In genomic region chr5:49337164-49337563, GRCm38 (mm10) we compare ENCODE assay signal across 25 mouse cellular contexts.
A peak's percentile ranks its signal among the peaks of the same experiment; 100 is the strongest.
DNase-seq lines count a peak whose midpoint lies in the region; ATAC-seq and TF ChIP-seq lines count a peak whose summit lies in the region.
"Had no signal": no experiment of that assay in that cellular context is flagged by ENCODE, and none has a peak within 500 bp of the region (broad histone marks: within the 10 kb centered on the region; RNA-seq: fewer than 3 reads in every experiment).

No protein-coding gene starts in this region.

- TF ChIP-seq CTCF in midbrain, postnatal 0 days (IDR thresholded peaks at IDR 0.05) = no peak

- H3K36me3 ChIP-seq in forebrain, embryonic 14.5 days (ENCODE audit: control insufficient read depth, insufficient read depth, low read length) = no peaks in the 10 kb centered on the region
- no peaks in the 10 kb centered on the region for H3K36me3 ChIP-seq in forebrain, embryonic 10.5 days (replicated peaks)
- no peaks in the 10 kb centered on the region for H3K36me3 ChIP-seq in midbrain, postnatal 0 days (ENCODE audit: insufficient read depth, low read length)
- H3K36me3 ChIP-seq in midbrain, embryonic 16.5 days (ENCODE audit: control insufficient read depth, insufficient read depth, low read length) = no peaks in the 10 kb centered on the region
- H3K36me3 ChIP-seq in kidney, embryonic 15.5 days = no peaks in the 10 kb centered on the region
- H3K36me3 ChIP-seq: embryonic facial prominence, embryonic 15.5 days; heart, embryonic 15.5 days; intestine, embryonic 15.5 days; limb, embryonic 15.5 days had no signal

- H3K4me2 ChIP-seq in forebrain, embryonic 14.5 days (ENCODE audit: low read length) = no peak overlapping the region
- no peak overlapping the region for H3K4me2 ChIP-seq in midbrain, postnatal 0 days (ENCODE audit: low read depth, low read length, poor library complexity, severe bottlenecking)
- no peak overlapping the region for H3K4me2 ChIP-seq in midbrain, embryonic 16.5 days (ENCODE audit: low read length)
- no peak overlapping the region for H3K4me2 ChIP-seq in kidney, embryonic 15.5 days
- H3K4me2 ChIP-seq: embryonic facial prominence, embryonic 15.5 days; heart, embryonic 15.5 days; hindbrain, embryonic 14.5 days; intestine, embryonic 15.5 days; limb, embryonic 15.5 days; lung, embryonic 14.5 days had no signal

- H3K27me3 ChIP-seq in forebrain, embryonic 14.5 days (replicated peaks; ENCODE audit: control insufficient read depth, insufficient read depth, low read length) = no peaks in the 10 kb centered on the region
- H3K27me3 ChIP-seq in forebrain, embryonic 10.5 days (ENCODE audit: poor library complexity, severe bottlenecking) = no peaks in the 10 kb centered on the region
- H3K27me3 ChIP-seq in midbrain, postnatal 0 days (ENCODE audit: insufficient read depth, low read length) = no peaks in the 10 kb centered on the region
- no peaks in the 10 kb centered on the region for H3K27me3 ChIP-seq in midbrain, embryonic 16.5 days (ENCODE audit: control insufficient read depth, insufficient read depth, low read depth, low read length)
- no peaks in the 10 kb centered on the region for H3K27me3 ChIP-seq in kidney, embryonic 15.5 days
- H3K27me3 ChIP-seq: embryonic facial prominence, embryonic 15.5 days; heart, embryonic 15.5 days; intestine, embryonic 15.5 days; limb, embryonic 15.5 days; megakaryocyte, embryonic 14.5 days had no signal

- peak; percentile 47 for DNase-seq in forebrain, embryonic 14.5 days (ENCODE audit: low spot score)
- DNase-seq in forebrain, embryonic 10.5 days (ENCODE audit: extremely low spot score, low spot score) = no peak
- DNase-seq in midbrain, postnatal 0 days (ENCODE audit: low spot score) = peak; percentile 32
- DNase-seq in brain, embryonic 18.5 days (ENCODE audit: low read depth, low spot score) = peak; percentile 22
- no peak for DNase-seq in kidney, adult 9 months
- DNase-seq: adrenal gland, adult 2 months; cerebellum, adult 9-11 months; heart, postnatal 4 days; kidney, adult 8-10 months; kidney, postnatal 36 days; left cerebral cortex, postnatal 4 days; lung, embryonic 14.5 days; midbrain, embryonic 14.5 days; right cerebral cortex, postnatal 14 days; spleen, adult 18-20 months had no signal

- no peak overlapping the region for H3K27ac ChIP-seq in forebrain, embryonic 14.5 days (ENCODE audit: low read depth, low read length)
- H3K27ac ChIP-seq in forebrain, embryonic 10.5 days = no peak overlapping the region
- H3K27ac ChIP-seq in midbrain, postnatal 0 days (ENCODE audit: low read depth, low read length) = no peak overlapping the region
- H3K27ac ChIP-seq in midbrain, embryonic 16.5 days (ENCODE audit: low read length) = no peak overlapping the region
- no peak overlapping the region for H3K27ac ChIP-seq in kidney, embryonic 15.5 days
- H3K27ac ChIP-seq: embryonic facial prominence, embryonic 15.5 days; heart, embryonic 15.5 days; hindbrain, embryonic 14.5 days; intestine, embryonic 15.5 days; limb, embryonic 15.5 days; liver, embryonic 14.5 days had no signal

- no peak overlapping the region for H3K9ac ChIP-seq in forebrain, embryonic 14.5 days (ENCODE audit: low read length)
- H3K9ac ChIP-seq in midbrain, postnatal 0 days (replicated peaks; ENCODE audit: low read length, poor library complexity, severe bottlenecking) = no peak overlapping the region
- H3K9ac ChIP-seq in midbrain, embryonic 16.5 days (ENCODE audit: low read depth, low read length) = no peak overlapping the region
- H3K9ac ChIP-seq in kidney, embryonic 15.5 days = no peak overlapping the region
- H3K9ac ChIP-seq: embryonic facial prominence, embryonic 15.5 days; heart, embryonic 15.5 days; hindbrain, embryonic 14.5 days; intestine, embryonic 15.5 days; limb, embryonic 15.5 days; liver, embryonic 14.5 days; lung, embryonic 14.5 days had no signal

- no peaks in the 10 kb centered on the region for H3K4me1 ChIP-seq in forebrain, embryonic 14.5 days (ENCODE audit: control insufficient read depth, insufficient read depth, low read length)
- peaks cover 8% of the 10 kb centered on the region for H3K4me1 ChIP-seq in forebrain, embryonic 10.5 days
- H3K4me1 ChIP-seq in midbrain, postnatal 0 days (ENCODE audit: insufficient read depth, low read length) = no peaks in the 10 kb centered on the region
- no peaks in the 10 kb centered on the region for H3K4me1 ChIP-seq in midbrain, embryonic 16.5 days (ENCODE audit: control insufficient read depth, insufficient read depth, low read length)
- H3K4me1 ChIP-seq in kidney, embryonic 15.5 days = peaks cover 7% of the 10 kb centered on the region; the same call in 1 of the 2 replicates
- H3K4me1 ChIP-seq: embryonic facial prominence, embryonic 15.5 days; heart, embryonic 15.5 days; intestine, embryonic 15.5 days; limb, embryonic 15.5 days; megakaryocyte, embryonic 14.5 days had no signal

- no peak overlapping the region for H3K4me3 ChIP-seq in forebrain, embryonic 14.5 days (ENCODE audit: low read depth, low read length)
- H3K4me3 ChIP-seq in forebrain, embryonic 10.5 days = no peak overlapping the region
- H3K4me3 ChIP-seq in midbrain, postnatal 0 days (ENCODE audit: low read depth, low read length) = no peak overlapping the region
- H3K4me3 ChIP-seq in midbrain, embryonic 16.5 days (ENCODE audit: low read depth, low read length) = no peak overlapping the region
- H3K4me3 ChIP-seq in kidney, embryonic 15.5 days (replicated peaks) = no peak overlapping the region
- H3K4me3 ChIP-seq: embryonic facial prominence, embryonic 15.5 days; heart, embryonic 15.5 days; intestine, embryonic 15.5 days; limb, embryonic 15.5 days; megakaryocyte, embryonic 14.5 days; myocyte had no signal

- ATAC-seq in forebrain, embryonic 14.5 days = no peak
- ATAC-seq in midbrain, postnatal 0 days (ENCODE audit: low FRiP score) = no peak
- no peak for ATAC-seq in midbrain, embryonic 16.5 days
- ATAC-seq in kidney, embryonic 15.5 days (replicated peaks; ENCODE audit: low FRiP score) = no peak
- ATAC-seq: intestine, embryonic 15.5 days had no signal

- 57% methylated on average over 2 of the region's 2 CpGs for WGBS in forebrain, embryonic 14.5 days
- 70% methylated on average over 2 of the region's 2 CpGs for WGBS in forebrain, embryonic 10.5 days
- WGBS in midbrain, postnatal 0 days = 52% methylated on average over 2 of the region's 2 CpGs
- 46% methylated on average over 2 of the region's 2 CpGs for WGBS in midbrain, embryonic 16.5 days
- 38% methylated on average over 2 of the region's 2 CpGs for WGBS in kidney, embryonic 15.5 days

- H3K9me3 ChIP-seq in forebrain, embryonic 14.5 days (replicated peaks; ENCODE audit: control insufficient read depth, low read length) = no peaks in the 10 kb centered on the region
- H3K9me3 ChIP-seq in forebrain, embryonic 10.5 days = no peaks in the 10 kb centered on the region
- H3K9me3 ChIP-seq in midbrain, postnatal 0 days (ENCODE audit: low read length) = no peaks in the 10 kb centered on the region
- no peaks in the 10 kb centered on the region for H3K9me3 ChIP-seq in midbrain, embryonic 16.5 days (replicated peaks; ENCODE audit: control insufficient read depth, low read length, poor library complexity, severe bottlenecking)
- H3K9me3 ChIP-seq in kidney, embryonic 15.5 days (replicated peaks) = no peaks in the 10 kb centered on the region
- H3K9me3 ChIP-seq: embryonic facial prominence, embryonic 15.5 days; heart, embryonic 15.5 days; intestine, embryonic 15.5 days; limb, embryonic 15.5 days; megakaryocyte, embryonic 14.5 days had no signal

Comparison
In these comparisons a context has a peak if more than half of its experiments do, and no peak if none do; other contexts are left out.
1. DNase-seq: peak in forebrain, embryonic 14.5 days (single experiment), midbrain, postnatal 0 days (single experiment) and brain, embryonic 18.5 days (single experiment); none in forebrain, embryonic 10.5 days (single experiment) and kidney, adult 9 months (single experiment).